Mouse (Mus musculus) erythroblast, embryonic 14.5 days (primary cell): ENCODE data around the gene Il1r1.

Experiments
- GATA1 ChIP-seq: IDR thresholded peaks from 2 replicates; pipeline ENCODE4 v1.6.1; 2012; ENCODE audit warnings: low read length, inconsistent platforms, mixed read lengths
- TAL1 ChIP-seq: IDR thresholded peaks from 3 replicates; pipeline ENCODE4 v1.6.1; 2012; ENCODE audit warnings: low read length, inconsistent platforms, mixed read lengths

DNA sequence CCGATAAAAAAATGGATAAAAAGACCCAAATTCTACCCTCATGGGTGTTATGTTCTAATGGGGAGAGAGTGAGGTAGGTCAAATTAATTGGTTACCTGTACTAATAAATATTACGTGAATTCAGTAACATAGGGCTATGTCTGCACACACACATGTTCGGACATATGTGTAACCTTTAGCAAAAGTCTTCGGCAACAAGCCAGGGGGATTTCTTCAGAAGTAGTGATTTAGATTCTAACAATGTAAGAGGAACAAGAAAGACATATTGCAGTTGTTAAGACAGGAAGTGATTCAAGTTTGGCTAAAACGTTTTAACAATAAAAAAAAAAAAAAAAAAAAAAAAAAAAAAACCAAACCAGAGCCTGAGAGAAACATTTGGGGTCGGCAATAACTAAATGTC lies 27.6 kb downstream of the Il1r1 start:
- TF ChIP-seq GATA1 (no peak), TAL1 (no peak)
